Mouse (Mus musculus): Measurements from ENCODE around the gene Gdf10.

Gene Gdf10

GRCm38 (mm10) chr14:33940739-33941138 lies 17.4 kb downstream of the Gdf10 start, which contains the start of gene Gdf2:
TSS of gene Gdf2 (plus strand) at chr14:33941039.
- DNase-seq: no peak

- DNase-seq: no peak
Measured at GRCm38 (mm10) chr14:33942222-33942621, 18.8 kb downstream of the Gdf10 start.

DNA sequence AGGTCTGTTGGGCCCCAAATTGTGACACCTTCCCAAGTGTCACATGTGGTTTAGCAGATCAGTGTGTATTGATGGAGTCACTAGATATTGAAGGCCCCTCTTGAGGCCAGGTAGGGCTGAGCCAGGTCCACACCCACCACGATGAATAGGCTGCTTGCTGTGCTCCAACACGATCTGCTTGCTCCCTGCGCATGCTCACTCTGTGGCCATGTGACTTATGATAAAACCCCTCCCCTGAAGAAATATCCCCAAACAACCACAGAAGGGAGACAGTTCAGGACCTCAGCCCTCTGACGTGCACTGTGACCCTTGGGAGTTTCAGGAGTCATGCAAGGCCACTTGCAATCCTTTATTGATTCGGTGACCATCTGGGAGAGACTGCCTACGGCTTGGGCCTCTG lies 22.7 kb downstream of the Gdf10 start:
- DNase-seq: no peak

GRCm38 (mm10) chr14:33952233-33952981 lies 29.0 kb downstream of the Gdf10 start:
- DNase-seq: no peak

DNA sequence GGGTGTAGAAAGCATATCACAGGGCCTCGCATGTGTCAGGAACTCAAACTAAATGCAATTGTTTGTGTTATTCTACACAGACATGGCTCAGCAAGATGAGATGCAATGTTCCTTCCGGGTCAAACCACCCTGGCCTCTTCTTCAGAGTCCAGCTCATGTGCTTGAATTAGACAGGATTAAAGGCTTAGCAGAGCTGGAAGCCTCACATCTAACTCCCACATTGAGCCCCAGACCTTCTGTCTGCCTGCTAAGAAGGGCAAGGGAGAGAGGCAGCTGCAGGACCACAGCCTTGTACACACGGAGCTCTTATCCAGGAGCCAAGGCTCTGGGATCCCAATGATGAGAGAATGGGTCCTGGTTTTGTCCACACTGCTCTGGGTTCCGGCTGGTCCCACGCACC lies 30.4 kb downstream of the Gdf10 start, which contains the start of gene Rbp3:
Rbp3 (plus strand) TSS at position 243 of the 400 bp plus-strand sequence.
- DNase-seq: no peak

DNA sequence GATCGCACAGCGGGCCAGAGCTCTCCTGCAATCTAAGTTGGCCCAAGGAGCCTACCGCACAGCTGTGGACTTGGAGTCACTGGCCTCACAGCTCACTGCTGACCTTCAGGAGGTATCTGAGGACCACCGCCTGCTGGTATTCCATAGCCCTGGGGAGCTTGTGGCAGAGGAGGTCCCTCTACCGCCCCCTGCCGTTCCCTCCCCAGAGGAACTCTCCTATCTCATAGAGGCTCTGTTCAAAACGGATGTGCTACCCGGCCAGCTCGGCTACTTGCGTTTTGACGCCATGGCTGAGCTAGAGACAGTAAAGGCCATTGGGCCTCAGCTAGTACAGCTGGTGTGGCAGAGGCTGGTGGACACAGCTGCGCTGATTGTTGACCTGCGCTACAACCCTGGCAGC lies 32.7 kb downstream of the Gdf10 start:
- DNase-seq: no peak

DNA sequence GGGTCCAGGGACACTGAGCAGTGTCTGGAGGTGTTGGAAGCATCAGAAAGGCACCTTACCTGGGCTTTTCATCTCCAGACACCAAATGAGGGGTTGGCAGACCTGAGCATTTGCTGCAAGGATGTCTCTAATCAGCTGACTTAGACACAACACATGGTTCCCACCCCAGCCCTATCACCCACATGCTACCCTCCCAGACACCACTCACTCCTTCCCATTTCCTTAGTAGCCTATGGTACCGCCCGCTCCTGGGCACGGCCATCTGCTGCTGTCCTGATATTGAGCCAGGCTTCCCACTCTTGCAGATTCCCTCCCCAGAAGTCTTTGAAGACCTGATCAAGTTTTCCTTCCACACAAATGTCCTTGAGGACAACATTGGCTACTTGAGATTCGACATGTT lies 34.8 kb downstream of the Gdf10 start:
- no peak for DNase-seq

DNA sequence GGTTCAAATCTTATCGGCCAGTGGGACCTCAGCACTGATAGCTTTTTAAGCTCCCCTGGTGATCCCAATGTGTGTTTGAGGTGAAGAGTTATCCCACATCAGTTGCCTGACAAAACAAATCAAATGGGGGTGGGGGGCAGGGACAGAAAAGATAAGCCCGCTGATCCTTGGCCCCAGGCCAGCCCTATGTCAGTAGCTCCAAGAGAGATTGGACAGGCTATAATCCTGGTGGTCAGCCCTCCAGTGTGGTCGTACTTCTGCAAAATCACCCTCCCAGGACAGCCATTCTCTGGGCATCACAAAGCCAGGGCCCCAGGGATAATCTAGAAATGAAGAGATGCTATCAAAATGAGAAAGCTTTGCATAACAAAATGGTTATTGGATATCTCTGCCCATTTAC lies 35.5 kb downstream of the Gdf10 start:
- DNase-seq: no peak

GRCm38 (mm10) chr14:33959341-33959740 lies 36.0 kb downstream of the Gdf10 start:
- DNase-seq: no peak

GRCm38 (mm10) chr14:33965675-33966074 lies 42.3 kb downstream of the Gdf10 start:
- DNase-seq: no peak

- no peak for DNase-seq
Measured at GRCm38 (mm10) chr14:33972679-33973078, 49.3 kb downstream of the Gdf10 start.

DNA sequence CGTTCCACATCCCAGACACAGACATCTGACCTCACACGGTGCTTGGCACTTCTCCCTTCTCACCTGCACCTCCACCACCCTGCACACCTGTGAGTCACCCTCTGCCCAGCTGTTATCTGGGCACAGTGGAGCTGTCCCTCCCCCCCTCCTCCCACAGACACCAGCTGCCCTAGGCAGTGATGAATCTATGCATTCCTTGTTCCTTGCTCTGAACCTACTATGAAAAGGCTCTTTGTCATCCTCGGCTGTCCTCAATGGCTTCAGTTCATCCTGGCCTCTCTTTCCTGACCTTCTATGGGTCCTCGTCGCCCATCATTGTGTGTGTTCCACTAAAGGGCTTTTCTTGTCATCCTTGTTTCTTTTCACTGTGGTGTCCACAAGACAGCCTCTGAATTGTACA lies 51.4 kb downstream of the Gdf10 start:
- DNase-seq: no peak

- DNase-seq: no peak
Measured at GRCm38 (mm10) chr14:33977748-33978147, 54.4 kb downstream of the Gdf10 start.

DNA sequence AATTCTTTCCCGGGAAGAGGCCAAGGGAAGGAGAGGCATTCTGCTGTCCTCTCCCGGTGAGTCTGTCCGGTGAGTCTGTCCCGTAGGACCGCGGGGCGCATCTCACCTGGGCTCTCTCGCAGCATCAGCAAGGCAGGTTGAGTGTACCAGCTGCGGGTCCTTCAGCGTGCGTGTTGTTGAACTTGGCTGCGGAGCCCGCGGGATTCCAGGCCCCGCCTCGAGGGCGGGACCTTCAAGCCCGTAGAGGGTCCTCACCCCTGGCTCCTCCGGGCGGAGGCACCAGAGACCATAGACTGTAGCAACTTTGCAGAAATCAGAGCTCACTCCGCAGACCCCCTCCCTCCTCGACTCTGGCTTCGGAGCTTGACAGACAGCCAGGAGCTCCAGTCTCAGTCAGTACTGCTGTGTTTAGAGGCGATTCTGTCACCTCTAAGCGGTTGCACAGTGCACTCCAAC lies 55.2 kb downstream of the Gdf10 start, which contains the start of gene Zfp488:
Zfp488 (minus strand) TSS at position 161 of the 456 bp plus-strand sequence.
- DNase-seq: no peak

All from thymus, postnatal 36 days (tissue).